Mouse (Mus musculus) C2C12 (cell line): Measurements from ENCODE around the gene Abcc9. TPM values are rescaled to one million over a fixed set of nuclear protein-coding genes. Genes with fewer than 3 reads are reported as not detected.
"Not testable (repeated sequence)": the region's sequence is repeated elsewhere in the genome, so short reads cannot be mapped to it uniquely, and the experiment has no call there.

ENCODE experiments used
- H3K27me3 ChIP-seq: one replicate; pipeline ENCODE4 v1.6.1; 2011; ENCODE audit not compliant: control insufficient read depth, insufficient read depth, insufficient read length
- H3K36me3 ChIP-seq: one replicate; pipeline ENCODE4 v1.6.1; 2011; ENCODE audit not compliant: control insufficient read depth, insufficient read depth
- H3K4me3 ChIP-seq: one replicate; pipeline ENCODE4 v1.5.1; 2011; ENCODE audit warnings: mild to moderate bottlenecking, control low read depth; ENCODE audit not compliant: poor library complexity, insufficient read depth, severe bottlenecking
- H3K79me2 ChIP-seq: one replicate; pipeline ENCODE4 v1.6.1; 2011; ENCODE audit not compliant: control insufficient read depth, insufficient read depth
- H3K79me3 ChIP-seq: one replicate; pipeline ENCODE4 v1.6.1; 2011; ENCODE audit warnings: low read depth, control low read depth
- H3ac ChIP-seq: one replicate; pipeline ENCODE3; 2011; ENCODE audit warnings: low read depth; ENCODE audit not compliant: control insufficient read depth, insufficient read length
- CEBPB ChIP-seq: IDR thresholded peaks from one replicate; pipeline ENCODE4 v1.6.1; 2011; ENCODE audit warnings: low read depth, mild to moderate bottlenecking, control low read depth, moderate library complexity
- CTCF ChIP-seq: IDR thresholded peaks from one replicate; pipeline ENCODE4 v1.5.1; 2011; ENCODE audit not compliant: control insufficient read depth, insufficient read depth, insufficient read length
- FOSL1 ChIP-seq: IDR thresholded peaks from one replicate; pipeline ENCODE4 v1.8.0; 2011; ENCODE audit warnings: mild to moderate bottlenecking, low read length; ENCODE audit not compliant: poor library complexity, insufficient read depth, severe bottlenecking
- MAX ChIP-seq: IDR thresholded peaks from one replicate; pipeline ENCODE4 v1.6.1; 2011; ENCODE audit warnings: mild to moderate bottlenecking, control low read depth
- MYOD1 ChIP-seq: IDR thresholded peaks from one replicate; pipeline ENCODE4 v1.6.1; 2011; ENCODE audit warnings: low read depth; ENCODE audit not compliant: control insufficient read depth, insufficient read length
- MYOG ChIP-seq: IDR thresholded peaks from one replicate; pipeline ENCODE4 v1.6.1; 2011; ENCODE audit not compliant: control insufficient read depth, insufficient read length; ENCODE audit errors: extremely low read depth
- USF1 ChIP-seq: IDR thresholded peaks from one replicate; pipeline ENCODE4 v1.6.1; 2011; ENCODE audit warnings: low read depth, mild to moderate bottlenecking, control low read depth, moderate library complexity
- polyA plus RNA-seq: library from polyadenylated mRNA; unstranded; fragments of >200 nt; fragmentation: generic; extraction: Trizol; gene quantifications from one replicate; pipeline ENCODE4 v1.2.1, GENCODE M21; 2012; ENCODE audit warnings: missing spikeins

The Abcc9 gene
- polyA plus RNA-seq, 1 experiment = under 0.01 TPM

DNA sequence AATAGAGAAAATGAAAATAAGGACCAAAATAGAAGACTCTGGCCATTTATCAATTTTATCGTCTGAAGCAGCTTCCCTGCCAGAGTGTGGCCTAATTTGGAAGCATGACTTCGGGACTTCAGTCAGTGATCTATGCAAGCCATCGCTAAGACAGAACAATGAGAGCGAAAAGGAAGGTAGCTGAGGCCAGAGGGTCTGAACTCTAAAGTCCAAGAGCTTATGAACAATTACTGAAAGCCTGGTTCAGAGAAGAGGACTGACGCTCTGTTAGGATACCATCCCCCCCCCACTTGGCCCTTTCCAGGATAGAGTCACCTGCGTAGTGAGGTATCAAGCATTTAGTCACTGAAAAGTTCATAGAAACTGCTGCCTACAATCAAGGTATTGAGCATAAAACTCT is 33.3 kb downstream of the Abcc9 start:
- H3K79me2 ChIP-seq = no peaks in the 10 kb centered on the region

DNA sequence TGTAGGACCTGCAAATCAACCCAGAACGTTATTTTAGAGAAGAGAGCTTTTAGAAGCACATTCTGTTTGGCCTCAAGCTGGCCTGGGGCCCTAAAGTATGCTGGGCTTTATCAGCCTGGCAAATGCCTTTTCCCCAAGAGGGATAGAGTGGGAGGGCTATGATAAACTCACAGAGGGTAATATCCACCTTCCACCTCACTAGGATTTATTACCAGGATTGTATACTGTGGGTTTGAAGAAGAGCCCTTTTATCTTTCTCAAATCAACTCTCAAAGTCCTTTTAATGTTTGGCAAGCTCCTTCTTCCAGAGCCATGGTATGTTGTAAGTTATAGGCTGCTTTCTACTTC is 33.7 kb downstream of the Abcc9 start:
- no peaks in the 10 kb centered on the region for H3K36me3 ChIP-seq
- no peaks in the 10 kb centered on the region for H3K27me3 ChIP-seq
- no peak overlapping the region for H3K4me3 ChIP-seq
- no peak overlapping the region for H3ac ChIP-seq
- TF ChIP-seq MYOD1 = no peak
- no peak for TF ChIP-seq CEBPB
- no peak for TF ChIP-seq USF1
- TF ChIP-seq FOSL1 = no peak
- no peak for TF ChIP-seq CTCF
- TF ChIP-seq MAX = no peak
- no peaks in the 10 kb centered on the region for H3K79me2 ChIP-seq
- no peaks in the 10 kb centered on the region for H3K79me3 ChIP-seq

More for the DNA sequence above, 33.3 kb downstream of the Abcc9 start:
- TF ChIP-seq MYOD1 (no peak), CTCF (no peak), MYOG (no peak), CEBPB (no peak), MAX (no peak), USF1 (no peak), FOSL1 (no peak)
- Histone ChIP-seq H3ac (no peak overlapping the region), H3K79me3 (no peaks in the 10 kb centered on the region), H3K27me3 (no peaks in the 10 kb centered on the region), H3K4me3 (no peak overlapping the region), H3K36me3 (no peaks in the 10 kb centered on the region)

DNA sequence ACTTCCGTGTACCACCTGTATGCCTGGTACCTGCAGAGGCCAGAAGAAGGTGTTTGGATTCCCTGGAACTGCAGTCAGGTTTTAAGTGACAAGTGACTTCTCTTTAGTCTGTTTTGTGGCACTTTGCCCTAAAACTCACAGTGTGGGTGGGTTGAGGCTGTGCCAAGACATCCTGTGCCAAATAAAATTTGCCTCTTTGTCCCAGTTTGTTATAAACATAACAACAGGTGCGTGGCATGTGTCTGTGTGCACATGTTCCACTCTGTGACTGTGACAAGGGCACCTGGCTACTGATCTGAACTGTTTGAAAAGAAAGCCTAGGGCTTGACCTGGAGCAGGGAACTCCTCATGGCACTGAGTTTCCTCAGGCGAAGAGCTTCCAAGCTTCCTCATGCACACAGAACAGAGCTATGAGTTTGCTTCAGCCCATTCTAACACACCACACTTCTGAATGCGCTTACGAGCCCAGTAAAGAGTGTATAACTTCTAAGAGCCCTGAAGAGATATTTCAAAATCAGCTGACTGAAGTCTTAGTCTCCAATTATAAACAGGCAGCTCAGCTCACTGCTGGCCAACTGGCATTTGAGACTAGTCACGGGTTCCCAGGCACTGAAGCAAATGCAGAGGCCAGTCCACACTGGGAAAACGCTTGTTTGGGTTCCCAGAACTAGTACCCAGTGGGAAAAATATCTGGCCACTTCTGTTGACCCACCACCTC is 34.3 kb downstream of the Abcc9 start:
- Histone ChIP-seq H3K79me3 (no peaks in the 10 kb centered on the region), H3ac (no peak overlapping the region), H3K27me3 (no peaks in the 10 kb centered on the region), H3K4me3 (no peak overlapping the region), H3K79me2 (no peaks in the 10 kb centered on the region), H3K36me3 (no peaks in the 10 kb centered on the region)
- no peak for TF ChIP-seq USF1
- no peak for TF ChIP-seq CTCF
- TF ChIP-seq CEBPB = no peak
- no peak for TF ChIP-seq MYOD1
- no peak for TF ChIP-seq MAX
- TF ChIP-seq FOSL1 = no peak
- no peak for TF ChIP-seq MYOG

DNA sequence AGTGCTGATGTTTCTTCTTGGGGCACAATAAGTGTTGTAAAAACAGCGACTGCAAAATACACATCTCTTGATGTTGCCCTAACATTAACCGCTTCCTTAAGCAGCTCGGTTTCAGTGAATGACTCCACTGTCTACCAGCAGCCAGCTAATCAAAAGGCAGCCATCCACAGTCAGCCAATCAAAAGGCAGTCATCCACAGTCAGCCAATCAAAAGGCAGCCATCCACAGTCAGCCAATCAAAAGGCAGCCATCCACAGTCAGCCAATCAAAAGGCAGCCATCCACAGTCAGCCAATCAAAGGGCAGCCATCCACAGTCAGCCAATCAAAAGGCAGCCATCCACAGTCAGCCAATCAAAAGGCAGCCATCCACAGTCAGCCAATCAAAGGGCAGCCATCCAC is 40.1 kb downstream of the Abcc9 start:
- not testable (repeated sequence) for H3K79me2 ChIP-seq, H3ac ChIP-seq

DNA sequence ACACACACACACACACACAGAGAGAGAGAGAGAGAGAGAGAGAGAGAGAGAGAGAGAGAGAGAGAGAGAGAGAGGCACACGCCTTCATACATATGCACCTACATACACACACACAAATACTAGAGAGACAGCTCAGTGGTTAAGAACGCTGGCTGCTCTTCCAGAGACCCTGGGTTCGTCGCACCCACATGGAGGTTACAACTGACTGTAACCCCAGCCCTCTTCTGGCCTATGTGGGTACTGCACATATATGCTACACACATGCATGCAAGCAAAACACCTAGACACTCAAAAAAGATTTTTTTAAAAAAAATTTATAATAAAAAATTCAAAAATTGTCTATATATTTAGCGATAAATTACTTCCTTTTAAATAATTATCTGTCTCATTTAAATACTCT is 43.1 kb downstream of the Abcc9 start:
- no peak overlapping the region for H3ac ChIP-seq
- H3K4me3 ChIP-seq = no peak overlapping the region
- H3K27me3 ChIP-seq = no peaks in the 10 kb centered on the region
- H3K36me3 ChIP-seq = no peaks in the 10 kb centered on the region
- TF ChIP-seq MAX (no peak), MYOD1 (no peak), MYOG (no peak), USF1 (no peak), CTCF (no peak), FOSL1 (no peak), CEBPB (no peak)
- no peaks in the 10 kb centered on the region for H3K79me2 ChIP-seq
- H3K79me3 ChIP-seq = no peaks in the 10 kb centered on the region

More for the DNA sequence above, 40.1 kb downstream of the Abcc9 start:
- not testable (repeated sequence) for H3K36me3 ChIP-seq, H3K27me3 ChIP-seq, H3K79me3 ChIP-seq, H3K4me3 ChIP-seq

DNA sequence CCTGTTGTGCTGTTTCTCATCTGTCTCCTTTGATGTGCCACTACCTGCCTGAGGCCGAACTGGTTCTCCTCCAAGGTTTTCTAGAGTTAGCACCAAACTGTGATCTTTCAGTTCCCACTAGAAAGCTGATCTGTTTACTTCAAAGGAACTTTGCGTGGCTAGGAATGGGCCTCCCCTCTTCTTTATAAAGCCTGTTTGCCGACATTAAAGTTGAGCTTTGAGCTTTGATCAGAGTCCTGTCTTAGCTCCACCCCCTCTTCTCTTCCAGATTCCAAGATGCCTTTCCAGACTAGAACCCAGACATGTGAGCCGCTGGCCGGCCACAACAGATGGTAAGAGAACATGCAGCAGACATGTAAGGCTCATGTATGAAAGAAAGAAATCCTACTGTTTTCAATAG is 47.6 kb downstream of the Abcc9 start:
- H3K27me3 ChIP-seq = peaks cover 4% of the 10 kb centered on the region
- no peaks in the 10 kb centered on the region for H3K36me3 ChIP-seq
- H3K79me3 ChIP-seq = no peaks in the 10 kb centered on the region
- H3K4me3 ChIP-seq = no peak overlapping the region
- no peak for TF ChIP-seq MYOG
- no peak for TF ChIP-seq MAX
- no peak for TF ChIP-seq CEBPB
- TF ChIP-seq FOSL1 = no peak
- no peak for TF ChIP-seq USF1
- TF ChIP-seq MYOD1 = no peak
- no peak for TF ChIP-seq CTCF
- no peak overlapping the region for H3ac ChIP-seq
- H3K79me2 ChIP-seq = no peaks in the 10 kb centered on the region
